Mouse (Mus musculus) retina, embryonic 14.5 days (tissue): ENCODE data around the gene Eif4enif1.
"Not testable (repeated sequence)": the region's sequence is repeated elsewhere in the genome, so short reads cannot be mapped to it uniquely, and the experiment has no call there.

Experiments used
- DNase-seq: peaks from one replicate; pipeline ENCODE4 v3.0.0-alpha.2; 2015; ENCODE audit warnings: low spot score

Gene Eif4enif1

DNA sequence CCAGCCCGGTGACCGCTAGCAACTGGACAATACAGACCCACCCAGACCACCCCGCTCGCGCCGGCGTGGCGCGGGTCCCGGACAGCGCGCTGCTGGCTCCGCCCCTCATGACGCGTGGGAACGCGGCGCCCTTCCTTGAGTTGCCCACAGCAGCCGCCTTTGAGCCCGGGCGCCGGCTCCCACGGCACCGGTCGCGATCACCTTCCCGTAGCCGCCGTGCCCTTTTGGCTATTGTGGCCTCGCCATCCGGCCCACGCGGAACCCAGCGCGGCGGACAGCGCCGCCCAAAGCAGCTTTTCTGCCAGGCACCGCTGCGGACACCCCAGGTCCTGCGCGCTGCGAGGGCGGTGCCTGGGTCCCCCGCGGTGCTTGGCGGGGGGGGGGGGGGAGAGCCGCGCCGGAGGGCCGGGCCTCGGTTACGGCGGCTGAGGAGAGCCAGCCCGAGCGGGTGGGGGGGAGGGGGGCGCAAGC is at the start of gene Eif4enif1:
Gene Eif4enif1, plus strand, starts transcription at position 162 of the 471 bp plus-strand sequence.
- DNase-seq: peak; percentile 92

DNA sequence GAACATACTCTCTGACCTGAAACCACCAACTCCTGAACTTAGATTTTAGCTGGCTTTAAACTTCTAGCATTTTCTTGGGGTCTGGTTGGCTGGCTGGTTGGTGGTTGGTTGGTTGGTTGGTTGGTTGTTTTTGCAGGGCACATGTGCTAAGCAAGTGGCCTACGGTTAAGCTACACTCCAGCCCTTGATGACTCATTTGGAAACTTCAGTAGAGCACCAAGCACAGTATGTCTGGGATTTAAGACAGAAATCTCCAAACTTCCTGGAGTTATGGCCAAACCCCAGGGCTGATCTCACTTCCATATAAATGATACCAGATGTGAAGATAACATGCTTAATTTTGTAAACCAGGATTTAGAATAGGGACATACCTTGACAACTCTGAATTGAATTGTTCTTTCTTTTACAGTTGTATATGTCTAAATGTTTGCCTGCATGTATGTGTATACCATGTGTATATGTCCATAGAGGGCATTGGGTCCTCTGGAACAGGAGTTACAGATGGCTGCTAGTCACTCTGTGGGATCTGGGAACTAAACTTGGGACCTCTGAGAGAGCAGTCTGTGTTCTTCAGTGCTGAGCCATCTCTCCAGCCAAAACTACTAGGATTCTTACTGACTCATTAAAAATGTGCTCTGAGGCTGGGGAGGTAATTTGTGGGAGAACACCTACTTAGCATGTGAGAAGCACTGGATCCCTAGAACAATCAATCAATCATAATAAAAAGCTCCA is 48.4 kb upstream of the Eif4enif1 start:
- DNase-seq: not testable (repeated sequence)

DNA sequence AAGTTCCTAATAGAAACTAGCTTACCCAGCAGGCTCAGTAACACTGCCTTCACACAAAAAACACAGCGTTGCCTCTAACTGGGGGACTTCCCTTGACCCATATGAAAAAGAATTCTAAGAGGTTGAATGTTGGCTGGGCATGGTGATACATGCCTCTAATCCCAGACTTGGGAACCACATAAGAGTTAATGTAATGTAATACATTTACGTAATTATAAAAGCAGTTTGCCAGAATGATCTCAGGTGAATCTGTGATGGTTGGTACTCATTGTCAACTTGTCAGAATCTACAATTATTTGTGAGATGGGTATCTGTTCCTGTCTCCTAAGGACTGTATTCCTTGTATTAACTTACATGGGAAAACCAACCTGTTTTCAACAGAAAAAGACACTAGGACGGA is 45.2 kb upstream of the Eif4enif1 start:
- DNase-seq: not testable (repeated sequence)

DNA sequence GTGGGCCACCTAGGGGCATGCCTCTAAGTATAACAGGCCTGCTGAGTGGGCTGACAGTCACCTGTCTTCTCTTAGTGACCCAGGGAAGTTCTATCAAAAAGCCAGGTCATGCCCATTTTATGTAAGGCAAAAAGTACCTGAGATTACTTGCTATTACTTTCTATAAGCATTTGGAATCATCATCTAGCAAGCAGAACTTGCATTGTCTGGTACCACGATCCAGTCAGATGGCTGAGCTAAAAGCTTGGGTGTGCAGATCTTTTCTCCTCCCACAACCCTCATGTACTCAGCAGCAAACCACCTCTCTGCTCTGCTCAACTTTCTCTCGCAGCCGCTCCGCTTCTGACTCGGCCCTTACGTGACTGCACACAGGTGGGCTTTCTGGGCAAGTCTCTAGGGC is 44.2 kb upstream of the Eif4enif1 start:
- DNase-seq: not testable (repeated sequence)

GRCm38 (mm10) chr11:3158800-3159199 is 43.4 kb upstream of the Eif4enif1 start:
- not testable (repeated sequence) for DNase-seq

DNA sequence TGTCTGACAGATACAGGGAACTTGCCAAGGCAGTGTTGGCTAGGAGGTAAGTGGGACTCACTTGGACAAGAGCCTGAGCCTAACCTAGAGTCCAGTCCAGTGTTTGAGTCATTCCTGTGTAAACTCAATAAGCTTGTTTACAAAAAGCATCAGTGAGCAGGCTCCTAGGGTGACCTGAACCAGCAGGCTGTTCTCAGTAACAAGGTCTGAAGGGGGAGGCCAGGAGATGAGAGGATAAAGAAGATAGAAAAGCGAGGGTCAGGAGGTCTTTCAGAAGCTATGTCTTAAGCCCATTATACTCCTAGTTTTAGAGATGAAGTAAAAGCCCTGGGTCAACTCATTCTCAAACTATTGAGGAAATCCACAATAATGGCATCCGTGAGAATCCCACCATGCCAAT is 40.8 kb upstream of the Eif4enif1 start:
- DNase-seq: not testable (repeated sequence)

DNA sequence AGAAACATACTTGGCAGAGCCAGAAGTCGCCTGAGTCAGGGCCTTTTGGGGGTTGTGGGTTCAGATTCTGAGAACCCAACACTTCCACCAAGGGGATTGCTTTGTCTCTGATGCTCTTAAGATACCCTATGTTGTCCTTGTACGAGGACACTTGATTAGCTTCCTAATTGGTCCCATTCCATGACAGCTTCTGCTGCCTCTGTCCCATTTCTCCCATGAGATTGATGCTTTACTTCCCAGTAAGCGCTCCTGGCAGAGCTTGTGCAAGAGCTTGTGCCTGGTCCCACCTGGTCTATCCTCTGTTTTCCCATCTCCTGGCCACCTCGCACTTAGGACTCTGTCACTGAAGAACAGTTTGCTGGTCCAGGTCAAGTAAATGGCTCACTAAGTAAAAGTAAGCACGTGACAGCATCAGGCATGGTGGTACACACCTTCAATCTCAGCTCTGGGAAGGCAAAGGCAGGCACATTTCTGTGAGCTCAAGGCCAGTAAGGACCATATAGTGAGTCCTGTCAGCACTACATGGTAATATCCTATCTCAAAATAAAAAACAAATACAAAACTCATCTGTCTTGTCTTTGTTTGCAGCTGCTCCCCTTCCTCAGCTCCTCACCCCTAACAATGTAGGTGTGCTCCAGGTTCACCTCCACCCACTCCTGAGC is 39.8 kb upstream of the Eif4enif1 start:
- DNase-seq: not testable (repeated sequence)

DNA sequence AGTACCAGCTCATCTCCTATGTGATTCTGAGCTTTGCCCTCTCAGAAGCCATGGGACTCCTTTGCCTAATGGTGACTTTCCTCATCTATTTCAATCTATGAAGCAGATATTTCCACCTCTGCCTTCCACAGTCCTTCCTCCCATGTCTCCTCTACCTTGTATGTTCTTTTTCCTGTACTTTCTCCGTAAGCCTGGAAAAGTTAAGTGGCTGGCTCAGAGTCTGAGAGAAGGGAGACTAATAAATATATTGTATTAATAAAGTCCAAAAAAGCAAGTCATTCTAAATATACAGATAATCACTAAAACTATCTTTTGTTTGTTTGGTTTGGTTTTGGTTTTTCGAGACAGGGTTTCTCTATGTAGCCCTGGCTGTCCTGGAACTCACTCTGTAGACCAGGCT is 39.1 kb upstream of the Eif4enif1 start:
- not testable (repeated sequence) for DNase-seq

DNA sequence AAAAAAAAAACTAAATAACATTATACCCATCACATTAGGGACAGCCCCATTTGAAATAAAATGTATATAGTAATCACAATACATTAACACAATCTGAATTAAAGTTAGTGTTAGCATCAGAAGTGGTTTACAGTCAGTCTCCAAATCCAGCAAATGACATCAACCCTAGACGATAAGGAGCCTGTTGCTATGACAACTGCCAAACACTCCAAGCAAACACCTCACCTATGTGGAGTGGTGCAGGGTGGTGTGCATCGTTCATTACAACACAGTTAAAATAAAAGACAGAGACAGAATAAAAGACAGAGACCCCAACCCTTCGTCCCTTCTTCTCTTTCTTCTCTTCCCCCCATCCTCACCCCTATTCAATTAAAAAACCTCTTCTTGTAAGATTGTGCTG is 38.5 kb upstream of the Eif4enif1 start:
- not testable (repeated sequence) for DNase-seq

DNA sequence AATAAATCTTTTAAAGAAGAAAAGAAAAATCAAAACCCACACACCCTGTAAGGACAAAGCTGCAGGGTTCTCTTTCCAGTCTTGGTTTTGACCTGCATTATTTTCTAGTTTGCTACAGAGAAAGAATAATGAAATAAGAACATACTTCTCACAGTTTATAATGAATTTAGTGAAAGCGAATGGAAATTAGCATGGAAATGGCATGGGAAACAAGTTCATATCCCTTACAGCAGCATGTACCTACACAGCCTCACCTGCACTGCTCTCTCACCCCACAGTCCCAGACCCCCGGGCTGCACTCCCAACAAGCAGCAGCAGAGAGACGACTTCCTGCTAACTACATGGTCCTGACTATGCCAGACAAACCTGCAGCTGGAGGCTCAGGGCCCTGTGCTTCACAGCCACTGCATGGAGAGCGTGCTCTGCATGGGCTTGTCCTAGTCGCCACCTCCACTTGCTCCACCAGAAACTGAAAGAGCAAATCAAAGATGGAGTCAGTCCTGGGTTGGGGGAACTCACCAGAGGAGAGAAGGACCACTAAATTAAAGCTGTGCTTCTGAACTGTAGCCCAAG is 36.9 kb upstream of the Eif4enif1 start:
- DNase-seq: not testable (repeated sequence)

GRCm38 (mm10) chr11:3166321-3166720 is 35.9 kb upstream of the Eif4enif1 start:
- not testable (repeated sequence) for DNase-seq

DNA sequence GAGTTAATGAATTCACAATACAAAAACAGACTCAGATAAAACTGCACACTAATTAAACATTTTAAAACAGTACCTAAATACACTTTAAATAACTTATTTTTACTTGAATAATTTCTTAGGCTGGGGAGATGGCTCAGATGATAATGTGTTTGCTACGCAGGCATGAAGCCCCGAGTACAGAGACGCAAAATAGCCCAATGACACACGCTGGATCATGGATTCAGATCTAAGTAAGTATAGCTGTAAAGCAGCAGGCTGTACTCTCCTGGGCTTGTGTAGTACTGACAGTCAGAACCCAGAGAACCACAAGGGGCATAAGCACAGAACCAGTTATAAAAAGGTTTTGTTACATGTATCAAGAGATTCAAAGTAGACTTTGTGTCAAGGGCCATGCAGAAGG is 35.1 kb upstream of the Eif4enif1 start:
- DNase-seq: not testable (repeated sequence)

DNA sequence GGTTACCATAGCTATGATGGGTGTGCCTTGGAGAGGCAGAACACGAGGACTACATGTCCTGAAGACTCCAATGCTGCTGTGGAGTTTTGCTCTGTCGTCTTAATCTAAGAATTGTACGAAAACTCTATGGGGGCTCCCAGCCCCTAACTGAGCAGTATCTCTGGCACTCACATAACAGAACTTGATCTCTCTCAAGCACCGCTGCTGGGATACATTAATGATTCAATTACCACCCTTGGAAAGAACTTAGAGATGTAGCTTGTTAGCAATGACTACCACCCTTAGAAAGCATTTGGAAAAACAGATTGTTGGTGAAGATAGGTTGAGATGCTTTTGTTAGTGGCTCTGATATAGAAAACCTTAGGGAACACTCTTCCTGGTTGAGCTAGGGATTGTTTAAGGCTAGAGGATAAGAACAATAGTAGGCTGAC is 34.6 kb upstream of the Eif4enif1 start:
- not testable (repeated sequence) for DNase-seq

DNA sequence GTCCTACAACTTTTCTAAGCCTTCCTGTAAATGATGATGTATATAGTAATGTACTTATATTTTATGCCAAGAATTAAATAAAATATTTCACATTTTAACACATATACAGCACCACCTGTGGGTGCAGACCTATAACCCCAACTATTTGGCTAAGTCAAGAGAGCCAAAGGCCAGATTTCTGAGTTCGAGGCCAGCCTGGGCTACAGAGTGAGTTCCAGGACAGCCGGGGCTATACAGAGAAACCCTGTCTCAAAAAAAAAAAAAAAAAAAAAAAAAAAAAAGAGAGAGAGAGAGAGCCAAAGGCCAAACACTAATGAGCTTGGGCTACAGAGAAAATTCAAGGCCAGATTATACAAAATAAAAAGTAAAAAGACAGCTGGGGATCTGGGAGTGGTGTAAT is 33.1 kb upstream of the Eif4enif1 start:
- not testable (repeated sequence) for DNase-seq

GRCm38 (mm10) chr11:3171931-3172330 is 30.3 kb upstream of the Eif4enif1 start:
- not testable (repeated sequence) for DNase-seq

DNA sequence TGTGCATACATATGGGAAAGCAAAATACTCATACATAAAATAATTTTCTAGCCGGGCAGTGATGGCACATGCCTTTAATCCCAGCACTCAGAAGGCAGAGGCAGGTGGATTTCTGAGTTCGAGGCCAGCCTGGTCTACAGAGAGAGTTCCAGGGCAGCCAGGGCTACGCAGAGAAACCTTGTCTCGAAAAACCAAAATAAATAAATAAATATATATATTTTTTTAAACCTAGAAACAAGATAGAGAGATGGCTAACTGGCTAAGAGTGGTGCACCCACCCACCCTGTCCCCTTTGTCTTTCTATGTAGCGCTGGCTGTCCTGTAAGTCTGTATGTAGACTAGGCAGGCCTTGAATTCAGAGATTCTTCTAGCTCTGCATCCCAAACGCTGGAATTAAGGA is 29.7 kb upstream of the Eif4enif1 start:
- DNase-seq: not testable (repeated sequence)

DNA sequence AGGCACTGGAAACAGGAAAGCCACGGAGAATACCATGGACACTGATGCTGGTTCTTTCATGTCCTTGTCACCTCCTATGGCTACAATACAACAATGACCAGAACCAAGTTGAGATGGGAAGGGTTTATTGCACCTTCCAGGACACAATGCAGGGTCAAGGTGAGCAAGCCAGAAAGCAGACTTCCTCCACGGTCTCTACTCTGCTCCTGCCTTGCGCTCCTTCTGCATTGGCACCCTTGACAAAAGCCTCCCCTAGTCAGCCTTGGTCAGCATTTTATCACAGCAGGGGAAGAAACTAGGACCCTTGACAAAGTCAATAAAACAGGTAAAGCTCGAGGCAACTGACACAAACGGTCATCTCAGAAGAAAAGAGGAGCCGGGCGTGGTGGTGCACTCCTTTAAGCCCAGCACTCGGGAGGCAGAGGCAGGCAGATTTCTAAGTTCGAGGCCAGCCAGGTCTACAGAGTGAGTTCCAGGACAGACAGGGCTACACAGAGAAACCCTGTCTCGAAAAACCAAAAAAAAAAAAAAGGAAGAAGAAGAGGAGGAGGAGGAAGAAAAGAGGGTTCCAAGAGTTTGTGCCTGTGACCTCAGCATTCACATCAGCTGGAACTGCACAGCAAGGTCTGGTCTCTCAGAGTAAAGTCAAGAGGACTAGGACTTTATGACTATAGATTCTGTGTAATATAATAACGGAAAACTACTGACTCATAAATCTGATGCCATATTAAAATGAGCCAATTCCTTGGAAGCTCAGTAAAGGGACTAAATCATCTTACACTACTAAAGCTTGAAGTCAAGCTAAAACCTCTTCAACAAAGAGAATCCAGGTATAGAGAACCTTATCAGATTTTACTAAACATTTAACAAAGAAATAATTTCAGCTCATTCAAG is 28.5 kb upstream of the Eif4enif1 start:
- not testable (repeated sequence) for DNase-seq

- DNase-seq: not testable (repeated sequence)
These were observed 23.0 kb upstream of the Eif4enif1 start for GRCm38 (mm10) chr11:3178968-3179725.

DNA sequence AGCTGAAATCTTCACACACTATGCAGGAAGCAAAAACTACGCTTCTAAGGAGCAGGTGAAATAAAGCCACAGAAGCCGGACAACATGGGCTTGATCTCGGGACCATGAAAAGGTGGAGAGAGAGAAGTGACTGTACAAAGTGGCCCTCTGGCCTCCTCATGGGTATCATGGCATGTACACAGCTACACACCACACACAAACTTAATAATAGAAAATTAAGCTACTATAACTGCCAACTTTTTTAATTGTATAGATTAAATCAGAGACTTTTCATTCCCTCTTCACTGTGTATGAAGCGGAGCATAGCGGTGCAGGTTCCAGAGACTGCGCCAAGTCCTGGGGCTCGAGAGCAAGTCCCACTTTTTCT is 22.5 kb upstream of the Eif4enif1 start:
- not testable (repeated sequence) for DNase-seq

- DNase-seq: not testable (repeated sequence)
These were observed 21.6 kb upstream of the Eif4enif1 start for GRCm38 (mm10) chr11:3180510-3181160.

DNA sequence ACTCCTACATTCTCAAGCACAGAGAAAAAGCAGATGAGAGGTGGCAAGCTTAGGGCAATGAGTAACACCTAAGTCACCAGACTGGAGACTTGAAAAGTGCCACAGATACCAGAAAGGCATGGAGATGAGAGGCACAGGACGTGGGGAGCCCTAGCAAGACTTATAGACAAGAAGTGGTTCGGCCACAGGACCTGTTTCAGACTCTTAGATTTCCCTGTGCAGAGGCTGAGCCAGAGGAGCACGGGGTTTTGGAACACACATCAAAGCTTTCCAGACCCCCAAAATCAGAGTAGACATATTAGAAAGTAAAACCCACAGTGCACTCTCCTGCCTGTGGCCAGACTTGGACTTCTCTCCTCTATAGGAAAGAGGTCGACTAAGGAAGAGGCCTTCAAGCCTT is 20.9 kb upstream of the Eif4enif1 start:
- DNase-seq: not testable (repeated sequence)
